Mouse (Mus musculus) stomach, postnatal 0 days (tissue): ENCODE results near the gene Scaf4.

Source experiments
- CTCF ChIP-seq: IDR thresholded peaks from 2 replicates; pipeline ENCODE4 v1.5.1; 2016; ENCODE audit warnings: antibody characterized with exemption, low read depth, mild to moderate bottlenecking, moderate library complexity
- EP300 ChIP-seq: optimal IDR thresholded peaks from 2 replicates; pipeline ENCODE3; 2016; ENCODE audit warnings: antibody characterized with exemption

DNA sequence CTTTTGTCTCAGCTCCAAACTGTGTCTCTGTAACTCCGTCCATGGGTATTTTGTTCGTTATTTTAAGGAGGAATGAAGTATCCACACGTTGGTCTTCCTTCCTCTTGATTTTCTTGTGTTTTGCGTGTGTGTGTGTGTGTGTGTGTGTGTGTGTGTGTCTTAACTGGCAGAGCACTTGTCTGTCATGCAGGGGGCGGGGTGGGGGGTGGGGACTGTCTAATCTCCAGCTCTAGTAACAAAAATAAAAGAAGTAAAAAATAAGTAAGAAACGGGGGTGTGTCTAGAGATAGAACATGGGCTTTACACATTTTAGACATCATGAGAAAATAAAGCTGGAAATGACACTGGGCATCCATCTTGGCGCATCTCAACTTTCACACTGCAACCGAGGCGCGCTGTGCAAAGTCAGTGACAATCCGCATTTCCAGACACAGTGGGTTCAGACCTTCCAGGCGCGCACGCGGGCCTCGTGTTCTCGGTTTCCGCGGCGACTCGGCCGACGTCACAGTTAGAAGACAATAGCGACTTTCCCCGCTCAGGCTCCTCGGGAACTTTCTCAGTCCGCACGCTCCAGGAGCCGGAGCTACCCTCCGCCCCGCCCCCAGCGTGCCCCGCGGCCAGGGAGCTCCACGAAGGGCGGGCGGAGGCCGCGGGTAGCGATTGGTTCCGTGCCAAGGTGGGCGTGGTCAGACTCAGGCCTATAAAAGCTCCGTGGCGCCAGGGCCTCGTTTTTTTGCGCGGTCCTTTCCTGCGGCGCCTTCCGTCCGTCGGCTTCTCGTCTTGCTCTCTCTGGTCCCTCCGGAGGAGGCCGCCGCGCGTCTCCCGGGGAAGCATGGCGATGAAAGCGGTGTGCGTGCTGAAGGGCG lies 64.0 kb downstream of the Scaf4 start, which contains the start of gene Sod1:
- no peak for TF ChIP-seq EP300
- peak; percentile 10; the same call in 1 of the 2 replicates for TF ChIP-seq CTCF
